Mouse (Mus musculus): Measurements from ENCODE around the gene Dusp1. TPM values are rescaled to one million over a fixed set of nuclear protein-coding genes. Genes with fewer than 3 reads are reported as not detected.

Dusp1 gene
- total RNA-seq (2023), result 569 to 830 TPM (median 721 TPM) in 4 replicates

DNA sequence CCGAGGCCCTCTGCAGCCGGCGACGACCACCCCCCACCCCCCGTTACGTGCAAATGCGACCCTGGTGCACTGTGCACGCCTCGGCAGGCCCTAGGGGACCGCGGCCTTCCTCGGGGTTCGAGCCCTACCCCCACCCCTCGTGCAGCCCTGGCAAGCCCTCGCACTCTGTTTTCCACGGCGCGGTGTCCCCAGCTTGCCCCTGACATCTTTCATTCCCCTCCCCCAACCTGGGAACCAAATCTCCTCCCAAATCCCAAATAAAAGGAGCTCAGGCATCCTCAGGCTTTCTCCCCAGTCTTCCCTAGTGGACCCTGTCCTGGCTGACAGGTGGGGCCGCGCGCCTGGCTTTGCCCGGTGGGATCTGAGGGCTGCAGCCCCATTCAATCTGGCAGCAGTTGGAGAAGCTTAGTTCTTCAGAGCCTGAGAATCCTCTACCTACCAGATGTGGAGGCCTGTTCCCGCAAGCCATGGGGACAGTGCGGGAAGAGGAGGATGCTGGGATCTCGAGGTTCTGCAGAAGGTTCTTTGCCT is at the start of gene Dusp1:
Gene Dusp1, minus strand, starts transcription at position 478 of the 531 bp plus-strand sequence.

DNA sequence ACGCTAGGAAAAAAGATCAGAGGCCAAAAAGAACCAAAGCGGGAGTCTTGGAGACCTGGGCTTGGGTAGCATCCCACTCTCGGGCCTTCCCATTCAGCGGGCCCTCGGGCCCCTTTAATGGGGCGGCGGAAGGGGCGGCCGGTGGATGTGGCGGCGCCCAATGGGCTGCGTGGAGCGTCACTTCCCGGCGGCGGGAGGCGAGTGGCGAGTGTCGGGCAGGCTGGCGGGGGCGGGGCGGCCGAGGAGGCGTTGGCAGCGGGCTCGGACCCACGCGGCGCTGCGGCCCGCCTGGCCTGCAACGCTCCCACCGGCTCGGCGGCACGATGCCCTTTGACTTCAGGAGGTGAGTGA is 663 bp downstream of the Dusp1 start, which contains the start of gene Ergic1:
Gene Ergic1, plus strand, starts transcription at position 200 of the 351 bp plus-strand sequence.

Other genes with a start within 250 kb of the Dusp1 start
- 0.18 to 0.35 TPM (median 0.28 TPM) in 3 of 4 replicates, not detected in the other for gene Neurl1b, start 147.3 kb downstream of the Dusp1 start, total RNA-seq (2023)
- 32.1 to 39.3 TPM (median 34.3 TPM) in 4 replicates for gene Ergic1, start 639 bp downstream of the Dusp1 start, total RNA-seq (2023)
- 115 to 128 TPM (median 124 TPM) in 4 replicates for gene Atp6v0e, start 101.1 kb upstream of the Dusp1 start, total RNA-seq (2023)
- 129 to 152 TPM (median 139 TPM) in 4 replicates for gene Crebrf, start 153.5 kb upstream of the Dusp1 start, total RNA-seq (2023)
- gene Bnip1, start 218.9 kb upstream of the Dusp1 start, total RNA-seq (2023), result 38.8 to 43.3 TPM (median 41.2 TPM) in 4 replicates